In genomic region chr8:70754871-70755660, GRCm38 (mm10) we compare ENCODE assay signal across 8 mouse cellular contexts. TPM values are rescaled to one million over a fixed set of nuclear protein-coding genes. Genes with fewer than 3 reads are reported as not detected.
A peak's percentile ranks its signal among the peaks of the same experiment; 100 is the strongest.
DNase-seq lines count a peak whose midpoint lies in the region; ATAC-seq lines count a peak whose summit lies in the region.

No protein-coding gene starts in this region.

- 0 out of 2 replicates have a peak, but pooled peaks cover 1% of the 10 kb centered on the region for H3K27me3 ChIP-seq in neural tube, embryonic 13.5 days

- 18% methylated on average over 50 of the region's 50 CpGs for WGBS in neural tube, embryonic 13.5 days

- peak overlapping the region; percentile 98 for H3K27ac ChIP-seq in neural tube, embryonic 13.5 days (replicated peaks)

- no peaks in the 10 kb centered on the region for H3K9me3 ChIP-seq in neural tube, embryonic 13.5 days

- H3K9ac ChIP-seq in neural tube, embryonic 13.5 days = peak overlapping the region; percentile 94

- H3K36me3 ChIP-seq in neural tube, embryonic 13.5 days = peaks cover 32% of the 10 kb centered on the region

- peak; percentile 26 for ATAC-seq in frontal cortex, adult (ENCODE audit: low TSS enrichment)
- peak; percentile 56 for ATAC-seq in neural tube, embryonic 13.5 days (ENCODE audit: low read depth)

- DNase-seq in thymus, postnatal 0 days (ENCODE audit: low spot score) = peak; percentile 60
- DNase-seq in thymus, postnatal 10 days (ENCODE audit: low spot score in 2 of 2) = no peak
- peak; percentile 84 for DNase-seq in cerebellum, adult 11 months
- peak; percentile 56 for DNase-seq in kidney, adult 9 months
- peak; percentile 40 for DNase-seq in liver
- DNase-seq in ovary, adult 18-20 months (ENCODE audit: low spot score) = no peak

- peaks cover 61% of the 10 kb centered on the region for H3K4me1 ChIP-seq in neural tube, embryonic 13.5 days (replicated peaks)

- H3K4me3 ChIP-seq in neural tube, embryonic 13.5 days = peak overlapping the region; percentile 83

- H3K4me2 ChIP-seq in neural tube, embryonic 13.5 days = peak overlapping the region; percentile 93

RNA-seq across cellular contexts. Expression of gene Rab3a, which starts 0.6 kb away (rescaled TPM):
- polyA plus RNA-seq in thymus, postnatal 0 days (2015; fragmentation: Nextera tagmentation; extraction: Ambion mirVana) = 7.0 and 8.0 TPM in 2 replicates
- 402 and 417 TPM in 2 replicates for polyA plus RNA-seq in neural tube, embryonic 13.5 days (2015; fragmentation: Nextera tagmentation; extraction: Ambion mirVana)

RNA-seq across cellular contexts. Expression of gene Mpv17l2, which starts 5.7 kb away (rescaled TPM):
- polyA plus RNA-seq in thymus, postnatal 0 days (2015; fragmentation: Nextera tagmentation; extraction: Ambion mirVana) = 54.3 and 54.4 TPM in 2 replicates
- 46.1 and 54.5 TPM in 2 replicates for polyA plus RNA-seq in neural tube, embryonic 13.5 days (2015; fragmentation: Nextera tagmentation; extraction: Ambion mirVana)

RNA-seq across cellular contexts. Expression of gene Pik3r2, which starts 21.4 kb away (rescaled TPM):
- 35.1 and 38.6 TPM in 2 replicates for polyA plus RNA-seq in thymus, postnatal 0 days (2015; fragmentation: Nextera tagmentation; extraction: Ambion mirVana)
- 88.9 and 93.7 TPM in 2 replicates for polyA plus RNA-seq in neural tube, embryonic 13.5 days (2015; fragmentation: Nextera tagmentation; extraction: Ambion mirVana)

RNA-seq across cellular contexts. Expression of gene Pde4c, which starts 31.5 kb away (rescaled TPM):
- polyA plus RNA-seq in thymus, postnatal 0 days (2015; fragmentation: Nextera tagmentation; extraction: Ambion mirVana) = 0.28 and 0.35 TPM in 2 replicates
- 0.18 and 0.26 TPM in 2 replicates for polyA plus RNA-seq in neural tube, embryonic 13.5 days (2015; fragmentation: Nextera tagmentation; extraction: Ambion mirVana)

RNA-seq across cellular contexts. Expression of gene Gm3336, which starts 36.7 kb away (rescaled TPM):
- polyA plus RNA-seq in thymus, postnatal 0 days (2015; fragmentation: Nextera tagmentation; extraction: Ambion mirVana) = 0.29 and 0.32 TPM in 2 replicates
- not detected in 2 replicates for polyA plus RNA-seq in neural tube, embryonic 13.5 days (2015; fragmentation: Nextera tagmentation; extraction: Ambion mirVana)

Comparison
In these comparisons a context has a peak if more than half of its experiments do, and no peak if none do; other contexts are left out.
1. DNase-seq: peak in thymus, postnatal 0 days (single experiment), cerebellum, adult 11 months (single experiment), kidney, adult 9 months (single experiment) and liver (single experiment); none in thymus, postnatal 10 days (0 of 2) and ovary, adult 18-20 months (single experiment).
2. RNA of gene Rab3a, which starts 0.6 kb away (polyA plus RNA-seq): 402 to 417 TPM in neural tube, embryonic 13.5 days; 7.0 to 8.0 TPM in thymus, postnatal 0 days; every median in the first group is over 10 times any median in the second.